Mouse (Mus musculus): ENCODE measurements around the gene Slc35b2. TPM values are rescaled to one million over a fixed set of nuclear protein-coding genes. Genes with fewer than 3 reads are reported as not detected.
A peak's percentile ranks its signal among the peaks of the same experiment; 100 is the strongest.

Slc35b2 gene
- polyA plus RNA-seq, 1 experiment from 2014 or later: 110 TPM

DNA sequence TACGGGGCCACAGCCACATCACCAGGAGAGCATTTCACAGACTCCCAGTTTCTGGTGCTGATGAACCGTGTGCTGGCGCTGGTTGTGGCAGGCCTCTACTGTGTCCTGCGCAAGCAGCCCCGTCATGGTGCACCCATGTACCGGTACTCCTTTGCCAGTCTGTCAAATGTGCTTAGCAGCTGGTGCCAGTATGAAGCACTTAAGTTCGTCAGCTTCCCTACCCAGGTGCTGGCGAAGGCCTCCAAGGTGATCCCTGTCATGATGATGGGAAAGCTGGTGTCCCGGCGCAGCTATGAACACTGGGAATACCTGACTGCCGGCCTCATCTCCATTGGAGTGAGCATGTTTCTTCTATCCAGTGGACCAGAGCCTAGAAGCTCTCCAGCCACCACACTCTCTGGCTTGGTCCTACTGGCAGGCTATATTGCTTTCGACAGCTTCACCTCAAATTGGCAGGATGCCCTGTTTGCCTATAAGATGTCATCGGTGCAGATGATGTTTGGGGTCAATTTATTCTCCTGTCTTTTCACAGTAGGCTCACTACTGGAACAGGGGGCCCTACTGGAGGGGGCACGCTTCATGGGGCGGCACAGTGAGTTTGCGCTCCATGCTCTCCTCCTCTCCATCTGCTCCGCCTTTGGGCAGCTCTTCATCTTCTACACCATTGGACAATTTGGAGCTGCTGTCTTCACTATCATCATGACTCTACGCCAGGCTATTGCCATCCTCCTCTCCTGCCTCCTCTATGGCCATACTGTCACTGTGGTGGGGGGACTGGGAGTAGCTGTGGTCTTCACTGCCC, 2.9 kb downstream of the Slc35b2 start:
- Histone ChIP-seq H3K9ac (ENCODE audit: low read depth, low read length) (no peak overlapping the region), H3K4me3 (ENCODE audit: low read depth, low read length) (peak overlapping the region; percentile 24), H3K4me1 (replicated peaks; ENCODE audit: control insufficient read depth, insufficient read depth, low read length) (peaks cover 44% of the 10 kb centered on the region), H3K27me3 (replicated peaks; ENCODE audit: control insufficient read depth, insufficient read depth, low read length) (no peaks in the 10 kb centered on the region), H3K9me3 (ENCODE audit: control insufficient read depth, low read length) (no peaks in the 10 kb centered on the region), H3K4me2 (no peak overlapping the region), H3K27ac (ENCODE audit: low read depth, low read length) (peak overlapping the region; percentile 23; the same call in 1 of the 2 replicates), H3K36me3 (ENCODE audit: control insufficient read depth, insufficient read depth, low read length) (peaks cover 55% of the 10 kb centered on the region)
- ATAC-seq (replicated peaks; ENCODE audit: low FRiP score) (peak; percentile 46), DNase-seq (ENCODE audit: low spot score) (no peak)
- WGBS: 64% methylated on average over 18 of the region's 18 CpGs

DNA sequence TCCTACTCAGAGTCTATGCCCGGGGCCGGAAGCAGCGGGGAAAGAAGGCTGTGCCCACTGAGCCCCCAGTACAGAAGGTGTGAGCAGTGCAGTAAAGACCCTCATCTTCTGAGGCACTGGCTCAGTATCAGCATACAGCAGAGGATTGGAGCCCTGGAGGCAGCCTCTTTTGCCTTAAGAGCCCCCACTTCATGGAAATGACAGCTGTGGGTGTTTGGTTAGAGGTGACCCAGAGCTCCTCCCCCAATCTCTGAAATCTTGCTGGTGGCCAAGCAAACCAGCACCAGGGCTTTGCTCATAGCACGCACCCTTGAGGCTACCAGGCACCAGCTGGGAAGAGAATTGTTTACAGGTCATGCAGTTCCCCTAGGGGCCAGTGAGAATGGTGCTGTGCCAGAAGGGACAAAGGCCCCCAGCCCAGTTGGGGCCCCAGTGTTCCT, 3.5 kb downstream of the Slc35b2 start:
- H3K4me2 ChIP-seq: 0 out of 2 replicates have a peak overlapping the region, but pooled peaks have one; percentile 3
- ATAC-seq (replicated peaks; ENCODE audit: low FRiP score) (peak; percentile 31), DNase-seq (ENCODE audit: low spot score) (no peak)
- no peak overlapping the region for H3K4me3 ChIP-seq (ENCODE audit: low read depth, low read length)
- 26% methylated on average over 4 of the region's 4 CpGs for WGBS
- H3K4me1 ChIP-seq (replicated peaks; ENCODE audit: control insufficient read depth, insufficient read depth, low read length): peaks cover 47% of the 10 kb centered on the region
- H3K27me3 ChIP-seq (replicated peaks; ENCODE audit: control insufficient read depth, insufficient read depth, low read length): no peaks in the 10 kb centered on the region
- no peak overlapping the region for H3K9ac ChIP-seq (ENCODE audit: low read depth, low read length)
- H3K36me3 ChIP-seq (ENCODE audit: control insufficient read depth, insufficient read depth, low read length): peaks cover 57% of the 10 kb centered on the region
- no peaks in the 10 kb centered on the region for H3K9me3 ChIP-seq (ENCODE audit: control insufficient read depth, low read length)
- H3K27ac ChIP-seq (ENCODE audit: low read depth, low read length): peak overlapping the region; percentile 23; the same call in 1 of the 2 replicates

DNA sequence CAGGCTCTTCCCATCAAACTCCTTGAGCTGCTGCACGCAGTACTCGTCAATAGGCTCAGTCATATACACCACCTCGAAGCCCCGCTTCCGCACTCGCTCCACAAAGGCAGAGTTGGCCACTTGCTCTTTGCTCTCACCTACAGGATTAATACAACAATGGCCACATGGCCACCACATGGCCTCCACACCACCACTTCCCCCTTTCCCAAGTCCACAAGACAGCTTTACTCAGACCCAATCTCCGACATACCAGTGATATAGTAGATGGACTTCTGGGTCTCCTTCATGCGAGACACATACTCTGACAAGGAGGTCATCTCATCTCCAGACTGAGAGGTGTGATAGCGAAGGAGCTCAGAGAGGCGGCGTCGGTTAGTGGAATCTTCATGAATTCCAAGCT, 5.3 kb downstream of the Slc35b2 start:
- Histone ChIP-seq H3K27me3 (replicated peaks; ENCODE audit: control insufficient read depth, insufficient read depth, low read length) (no peaks in the 10 kb centered on the region), H3K4me2 (no peak overlapping the region), H3K9me3 (ENCODE audit: control insufficient read depth, low read length) (no peaks in the 10 kb centered on the region), H3K36me3 (ENCODE audit: control insufficient read depth, insufficient read depth, low read length) (peaks cover 57% of the 10 kb centered on the region), H3K27ac (ENCODE audit: low read depth, low read length) (no peak overlapping the region), H3K9ac (ENCODE audit: low read depth, low read length) (no peak overlapping the region), H3K4me1 (replicated peaks; ENCODE audit: control insufficient read depth, insufficient read depth, low read length) (peaks cover 47% of the 10 kb centered on the region), H3K4me3 (ENCODE audit: low read depth, low read length) (peak overlapping the region; percentile 12; the same call in 1 of the 2 replicates)
- WGBS: 86% methylated on average over 12 of the region's 12 CpGs
- ATAC-seq (replicated peaks; ENCODE audit: low FRiP score) (no peak), DNase-seq (ENCODE audit: low spot score) (no peak)

DNA sequence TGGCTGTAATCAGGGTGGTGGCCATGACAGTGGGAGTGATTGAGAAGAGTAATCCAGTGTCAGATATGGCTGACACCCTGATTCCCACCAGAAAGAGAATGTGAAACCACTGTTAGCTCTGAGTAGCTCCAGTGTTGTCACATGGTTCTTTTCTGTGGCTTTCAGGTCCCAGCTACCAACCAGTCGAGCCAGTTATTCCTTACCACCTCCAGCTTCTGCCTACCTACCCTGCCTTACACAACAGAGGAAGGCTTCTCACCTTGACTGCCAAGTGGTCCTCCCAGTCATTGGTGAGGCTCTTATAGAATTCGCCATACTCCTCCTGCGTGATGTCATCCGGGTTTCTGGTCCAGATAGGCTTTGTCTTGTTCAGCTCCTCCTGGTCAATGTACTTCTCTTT, 6.3 kb downstream of the Slc35b2 start:
- Histone ChIP-seq H3K4me2 (no peak overlapping the region; the same call in 1 of the 2 replicates), H3K4me3 (ENCODE audit: low read depth, low read length) (no peak overlapping the region), H3K9me3 (ENCODE audit: control insufficient read depth, low read length) (no peaks in the 10 kb centered on the region), H3K27ac (ENCODE audit: low read depth, low read length) (no peak overlapping the region), H3K9ac (ENCODE audit: low read depth, low read length) (no peak overlapping the region), H3K27me3 (replicated peaks; ENCODE audit: control insufficient read depth, insufficient read depth, low read length) (no peaks in the 10 kb centered on the region), H3K36me3 (ENCODE audit: control insufficient read depth, insufficient read depth, low read length) (peaks cover 57% of the 10 kb centered on the region), H3K4me1 (replicated peaks; ENCODE audit: control insufficient read depth, insufficient read depth, low read length) (peaks cover 50% of the 10 kb centered on the region)
- ATAC-seq (replicated peaks; ENCODE audit: low FRiP score) (no peak), DNase-seq (ENCODE audit: low spot score) (no peak)
- WGBS: 85% methylated on average over 4 of the region's 4 CpGs

DNA sequence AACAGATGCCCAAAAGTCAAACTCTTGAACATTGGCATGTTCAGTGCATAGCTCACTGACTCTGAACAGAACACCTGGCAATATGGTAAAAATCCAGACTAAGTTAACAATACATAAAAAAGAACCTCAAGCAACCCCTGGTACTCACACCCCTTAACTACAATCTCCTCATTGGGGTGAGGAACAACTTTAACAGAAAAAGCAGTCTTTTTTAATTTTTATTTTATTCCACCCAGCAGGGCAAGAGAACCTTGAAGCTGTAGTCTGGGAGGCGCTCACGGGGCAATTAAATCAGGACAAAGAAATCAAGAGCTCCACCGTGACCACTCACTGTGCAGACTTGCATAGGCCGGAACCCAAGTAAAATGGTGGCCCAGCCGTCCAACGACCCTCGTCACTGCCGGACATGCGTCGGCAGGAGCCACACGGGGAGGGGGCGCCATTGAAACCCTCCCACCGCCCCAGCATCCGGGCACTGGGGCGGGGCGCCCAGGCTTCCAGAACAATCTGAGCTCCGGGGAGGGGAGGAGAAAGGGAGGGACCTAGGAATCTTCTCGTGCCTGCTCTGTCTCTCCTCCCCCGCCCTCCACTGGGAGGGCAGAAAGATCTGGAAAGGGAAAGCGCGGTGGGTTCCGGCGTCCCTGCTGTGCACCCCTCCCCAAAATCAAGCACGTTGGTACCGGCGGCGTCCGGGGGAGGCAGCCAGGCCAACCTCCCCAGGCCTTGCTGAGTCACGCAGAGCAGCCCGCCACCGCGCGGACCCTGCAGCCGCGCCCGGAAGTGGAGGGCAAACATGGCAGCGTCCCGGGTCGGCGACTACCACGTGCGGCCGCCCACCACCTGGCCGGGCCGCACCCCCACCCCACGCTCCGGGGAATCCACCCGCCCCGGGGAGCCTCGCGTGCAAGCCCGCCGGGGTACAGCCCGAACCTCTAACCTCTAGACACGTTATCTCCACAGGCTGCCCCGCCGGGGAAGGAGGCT, 8.7 kb downstream of the Slc35b2 start:
- Histone ChIP-seq H3K4me1 (replicated peaks; ENCODE audit: control insufficient read depth, insufficient read depth, low read length) (peaks cover 41% of the 10 kb centered on the region), H3K9me3 (ENCODE audit: control insufficient read depth, low read length) (no peaks in the 10 kb centered on the region), H3K4me3 (ENCODE audit: low read depth, low read length) (peak overlapping the region; percentile 100), H3K27me3 (replicated peaks; ENCODE audit: control insufficient read depth, insufficient read depth, low read length) (no peaks in the 10 kb centered on the region), H3K9ac (ENCODE audit: low read depth, low read length) (peak overlapping the region; percentile 100), H3K36me3 (ENCODE audit: control insufficient read depth, insufficient read depth, low read length) (peaks cover 42% of the 10 kb centered on the region), H3K27ac (ENCODE audit: low read depth, low read length) (peak overlapping the region; percentile 99), H3K4me2 (peak overlapping the region; percentile 98)
- DNase-seq (ENCODE audit: low spot score) (peak; percentile 83), ATAC-seq (replicated peaks; ENCODE audit: low FRiP score) (peak; percentile 50)
- WGBS: under 1% methylated on average over 51 of the region's 57 CpGs

DNA sequence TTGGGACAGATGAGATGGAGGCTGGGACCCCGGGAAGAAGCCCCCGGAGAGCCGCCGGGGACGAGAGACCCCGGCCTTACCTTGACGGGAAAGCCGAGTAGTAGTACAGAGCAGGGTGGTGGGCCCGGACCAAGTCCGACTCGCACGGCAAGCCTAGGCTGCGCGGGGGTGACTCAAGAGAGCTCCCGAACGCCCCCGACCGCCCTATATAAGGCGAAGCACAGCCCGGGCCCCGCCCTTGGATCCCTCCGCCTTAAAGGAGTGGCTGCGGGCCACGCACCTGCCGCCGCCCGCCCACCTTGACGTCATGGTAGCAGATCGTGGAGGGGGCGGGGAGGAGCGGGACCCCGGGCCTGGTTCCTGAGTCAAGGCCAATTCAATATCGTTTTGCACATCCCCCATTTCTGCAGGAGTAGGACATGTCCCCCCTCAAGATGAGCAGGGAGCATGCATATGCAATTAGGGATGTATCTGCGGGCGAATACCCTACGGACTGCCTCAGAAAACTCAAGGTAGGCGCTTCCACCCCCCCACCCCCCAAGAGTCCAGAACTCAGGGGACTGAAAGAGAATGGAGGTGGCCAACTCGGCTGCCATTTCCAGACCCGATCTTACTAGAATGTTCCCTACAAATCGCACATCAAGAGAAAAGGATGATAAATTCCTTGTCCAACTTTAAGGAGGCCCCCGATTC, 9.6 kb downstream of the Slc35b2 start, which contains the start of gene Hsp90ab1:
Gene Hsp90ab1, minus strand, starts transcription at position 185 of the 693 bp plus-strand sequence.
- peak within 1 kb of the TSS; percentile 99 for H3K27ac ChIP-seq (ENCODE audit: low read depth, low read length)
- peaks cover 40% of the 10 kb centered on the region for H3K4me1 ChIP-seq (replicated peaks; ENCODE audit: control insufficient read depth, insufficient read depth, low read length)
- peaks cover 36% of the 10 kb centered on the region for H3K36me3 ChIP-seq (ENCODE audit: control insufficient read depth, insufficient read depth, low read length)
- H3K4me3 ChIP-seq (ENCODE audit: low read depth, low read length): peak within 1 kb of the TSS; percentile 100
- no peaks in the 10 kb centered on the region for H3K27me3 ChIP-seq (replicated peaks; ENCODE audit: control insufficient read depth, insufficient read depth, low read length)
- no peaks in the 10 kb centered on the region for H3K9me3 ChIP-seq (ENCODE audit: control insufficient read depth, low read length)
- peak within 1 kb of the TSS; percentile 100 for H3K9ac ChIP-seq (ENCODE audit: low read depth, low read length)
- peak; percentile 100 for DNase-seq (ENCODE audit: low spot score)
- peak within 1 kb of the TSS; percentile 98 for H3K4me2 ChIP-seq
- peak; percentile 82 for ATAC-seq (replicated peaks; ENCODE audit: low FRiP score)
- WGBS: under 1% methylated on average over 41 of the region's 41 CpGs

DNA sequence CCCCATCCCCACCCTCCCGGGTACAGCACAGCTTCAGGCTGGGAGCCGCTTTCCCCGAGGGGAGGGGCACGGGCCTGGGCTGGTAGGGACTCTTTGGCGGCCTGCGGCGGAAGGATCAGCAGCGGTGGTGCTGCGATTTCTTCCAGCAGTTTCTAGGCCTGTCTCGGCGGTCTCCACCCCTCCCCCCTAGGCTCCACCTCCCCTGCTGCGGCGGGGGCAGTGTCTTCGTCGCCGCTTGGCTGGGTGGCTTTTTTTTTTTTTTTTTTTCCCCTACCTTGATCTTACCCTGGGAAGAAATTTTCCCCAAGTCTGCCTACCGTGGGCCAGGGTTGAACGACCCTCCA, 10.1 kb downstream of the Slc35b2 start:
- peak; percentile 98 for DNase-seq (ENCODE audit: low spot score)
- Histone ChIP-seq H3K4me1 (replicated peaks; ENCODE audit: control insufficient read depth, insufficient read depth, low read length) (peaks cover 42% of the 10 kb centered on the region), H3K4me3 (ENCODE audit: low read depth, low read length) (peak overlapping the region; percentile 100), H3K27ac (ENCODE audit: low read depth, low read length) (peak overlapping the region; percentile 99), H3K9me3 (ENCODE audit: control insufficient read depth, low read length) (no peaks in the 10 kb centered on the region), H3K36me3 (ENCODE audit: control insufficient read depth, insufficient read depth, low read length) (peaks cover 30% of the 10 kb centered on the region), H3K27me3 (replicated peaks; ENCODE audit: control insufficient read depth, insufficient read depth, low read length) (no peaks in the 10 kb centered on the region), H3K9ac (ENCODE audit: low read depth, low read length) (peak overlapping the region; percentile 100), H3K4me2 (peak overlapping the region; percentile 98)
- ATAC-seq (replicated peaks; ENCODE audit: low FRiP score): peak; percentile 75
- 0% methylated on average over 18 of the region's 18 CpGs for WGBS

Measured in liver, embryonic 11.5 days (tissue).